Mouse (Mus musculus) heart, postnatal 10 days (tissue): ENCODE data around the gene Tctn1. TPM values are rescaled to one million over a fixed set of nuclear protein-coding genes. Genes with fewer than 3 reads are reported as not detected.

Source experiments
- DNase-seq, 2 experiments: peaks; one replicate each; pipeline ENCODE4 v3.0.0; 2021
- intact Hi-C: fragments of 180-260 bp; cut with DNase I; formaldehyde crosslinking; loops from one replicate; pipeline ENCODE4 v1.15.1; 2025
- total RNA-seq, 2 experiments: library from RNA; stranded (reverse); gene quantifications; 2 replicates each; pipeline ENCODE4 v1.2.3; 2021

Tctn1 gene
- total RNA-seq, 2 experiments from 2014 or later = 5.4 to 5.5 TPM

GRCm38 (mm10) chr5:122286191-122286590 is 21.9 kb upstream of the Tctn1 start:
- no peak for DNase-seq
- intact Hi-C loops = loop anchor here (5.0 kb wide), 1 partner anchor 106 kb away; the partner anchor contains the start of gene Arpc3

DNA sequence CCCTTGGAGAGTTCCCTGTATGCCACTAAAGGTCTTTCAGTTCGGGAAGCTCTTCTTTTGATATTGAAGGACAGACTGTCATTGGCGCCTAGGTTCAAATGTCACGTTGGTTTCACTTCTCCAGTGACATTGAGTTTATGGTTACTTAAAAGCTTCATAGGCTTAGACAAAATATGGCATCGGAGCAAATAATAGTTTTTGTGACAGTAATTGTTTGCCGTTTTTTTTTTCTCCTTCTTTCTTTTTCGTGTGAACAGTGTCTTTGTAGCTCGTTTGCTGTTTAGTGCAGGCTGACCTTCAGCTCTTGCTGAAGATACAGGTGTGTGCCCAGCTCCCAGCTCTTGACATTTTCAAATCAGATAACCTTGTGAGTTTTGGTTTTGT is 21.5 kb upstream of the Tctn1 start:
- intact Hi-C loops = loop anchor here (2.0 to 5.0 kb wide), 2 partner anchors 29 to 107 kb away; partner anchors contain the start of gene Arpc3
- DNase-seq = no peak

- intact Hi-C loops = loop anchor here (2.0 to 5.0 kb wide), 2 partner anchors 30 to 107 kb away; partner anchors contain the start of gene Arpc3
- DNase-seq = peak; percentile 67 to 74
These were observed 20.9 kb upstream of the Tctn1 start for GRCm38 (mm10) chr5:122285029-122285766.

GRCm38 (mm10) chr5:122284183-122285028 is 20.1 kb upstream of the Tctn1 start, which contains the start of gene Pptc7:
TSS of gene Pptc7 (plus strand) at chr5:122284365.
- peak; percentile 91 to 93 for DNase-seq
- intact Hi-C loops = loop anchor here (2.0 to 5.0 kb wide), 2 partner anchors 30 to 108 kb away; partner anchors contain the start of gene Arpc3

GRCm38 (mm10) chr5:122283828-122284182 is 19.5 kb upstream of the Tctn1 start:
- intact Hi-C loops = loop anchor here (2.0 kb wide), 1 partner anchor 31 kb away; no protein-coding TSS in a partner anchor
- DNase-seq = no peak

DNA sequence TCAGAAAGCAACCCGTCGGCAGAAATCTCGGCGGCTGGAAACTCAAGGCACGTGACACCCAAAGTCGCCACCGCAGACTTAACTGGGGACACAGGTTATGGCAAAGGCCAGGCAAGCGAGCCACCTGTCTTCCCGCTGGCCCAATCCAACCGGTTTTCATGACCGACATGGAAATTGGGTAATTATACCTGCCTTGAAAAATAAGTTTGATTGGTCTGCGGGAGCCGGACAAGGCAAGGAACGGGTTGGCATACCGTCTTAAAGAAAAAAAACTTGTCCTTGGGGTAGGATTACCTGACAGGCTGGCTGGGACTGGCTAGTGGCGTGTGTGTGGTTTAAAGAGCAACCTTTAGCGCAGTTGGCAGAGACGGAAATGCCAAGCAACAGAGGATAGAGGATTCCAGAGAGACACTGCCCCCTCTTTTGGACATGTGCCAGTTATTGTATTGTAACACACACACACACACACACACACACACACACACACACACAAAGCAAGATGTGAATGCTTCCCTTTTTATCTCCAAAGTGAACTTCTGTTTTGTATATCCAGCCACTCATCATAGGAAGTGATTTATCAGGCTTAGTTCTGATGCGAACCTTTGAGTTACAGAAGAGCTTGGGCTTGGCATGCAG is 16.7 kb upstream of the Tctn1 start:
- intact Hi-C loops = no loop called here
- DNase-seq = peak in 1 of 2 experiments; percentile 61

- intact Hi-C loops = no loop called here
- DNase-seq = peak in 1 of 2 experiments; percentile 32
These were observed 16.2 kb upstream of the Tctn1 start for GRCm38 (mm10) chr5:122280422-122280826.

- DNase-seq = no peak
- intact Hi-C loops = no loop called here
These were observed 15.7 kb upstream of the Tctn1 start for GRCm38 (mm10) chr5:122279799-122280421.

DNA sequence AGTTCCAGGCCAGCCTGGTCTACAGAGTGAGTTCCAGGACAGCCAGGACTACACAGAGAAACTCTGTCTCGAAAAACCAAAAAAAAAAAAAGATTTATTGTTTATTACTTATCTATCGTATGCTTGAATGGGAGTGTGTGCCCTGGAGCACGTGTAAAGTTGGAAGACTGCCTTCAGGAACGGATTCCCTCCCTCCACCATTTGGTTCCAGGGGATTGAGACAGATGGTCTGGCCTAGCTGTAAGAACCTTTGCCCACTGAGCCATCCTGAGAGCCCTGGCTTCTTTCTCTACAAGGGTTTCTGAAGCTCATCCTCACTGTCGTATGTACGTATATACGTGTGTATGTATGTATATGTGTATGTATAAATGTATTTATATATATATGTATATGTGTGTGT is 14.7 kb upstream of the Tctn1 start:
- DNase-seq = no peak
- intact Hi-C loops = no loop called here

- DNase-seq = peak in 1 of 2 experiments; percentile 24
- intact Hi-C loops = no loop called here
These were observed 10.5 kb upstream of the Tctn1 start for GRCm38 (mm10) chr5:122274785-122275184.

- no peak for DNase-seq
These were observed 8.6 kb upstream of the Tctn1 start for GRCm38 (mm10) chr5:122272821-122273220.

DNA sequence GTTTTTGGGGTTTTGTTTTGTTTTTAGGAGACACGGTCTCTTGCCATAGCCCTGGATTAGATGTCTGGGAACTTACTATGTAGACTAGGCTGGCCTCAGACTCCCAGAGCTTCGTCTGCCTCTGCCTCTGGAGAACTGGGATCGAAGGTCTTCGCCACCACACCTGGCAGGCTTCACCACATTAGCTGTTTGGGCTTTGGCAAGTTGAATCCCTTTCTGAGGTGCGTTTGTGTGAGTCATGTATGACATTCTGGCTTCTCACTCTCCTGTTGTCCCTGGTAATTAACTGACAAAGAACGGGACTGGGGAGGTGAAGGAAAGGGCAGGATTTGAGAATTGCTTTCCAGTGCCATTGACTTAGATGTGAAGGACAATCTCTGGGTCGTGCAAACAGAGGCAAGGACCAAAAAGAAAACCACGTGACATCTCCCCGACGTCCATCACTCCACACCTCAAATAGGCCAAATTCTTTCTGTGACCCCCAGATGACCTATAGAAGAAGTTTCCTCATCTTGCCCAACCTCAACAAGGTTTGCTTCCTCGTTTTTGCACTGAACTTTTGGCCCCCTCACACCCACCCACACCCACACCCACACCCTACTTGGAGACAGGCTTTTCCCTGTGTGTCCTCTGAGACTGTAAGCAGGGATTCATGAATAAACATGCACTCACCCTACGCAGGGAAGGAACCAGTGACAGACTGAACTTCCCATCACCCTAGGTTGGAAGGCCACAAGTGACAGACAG is 4.8 kb upstream of the Tctn1 start:
- intact Hi-C loops = loop anchor here (1.0 to 10.0 kb wide), 4 partner anchors 48 to 376 kb away; partner anchors contain the start of genes Arpc3 and P2rx7

More at GRCm38 (mm10) chr5:122272821-122273220, 8.6 kb upstream of the Tctn1 start:
- intact Hi-C loops = no loop called here

DNA sequence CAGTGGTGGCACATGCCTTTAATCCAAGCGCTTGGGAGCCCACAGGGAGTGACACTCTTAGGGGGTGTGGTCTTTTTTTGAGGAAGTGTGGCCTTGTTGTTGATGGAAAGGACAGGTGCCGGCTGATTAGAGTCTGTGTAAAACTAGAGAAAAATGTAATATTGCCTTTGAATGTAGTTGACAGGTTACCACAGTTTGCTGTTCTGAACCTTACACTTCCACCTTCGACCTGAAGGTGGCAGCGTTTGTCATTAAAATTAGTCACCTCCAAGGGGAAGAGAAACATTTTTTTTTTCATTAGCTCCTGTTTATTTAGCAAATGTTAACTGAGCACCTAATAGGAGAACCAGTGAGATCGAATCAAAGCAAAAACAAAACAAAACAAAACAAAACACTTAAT is 3.6 kb upstream of the Tctn1 start:
- intact Hi-C loops = loop anchor here (1.0 to 10.0 kb wide), 4 partner anchors 49 to 377 kb away; partner anchors contain the start of genes Arpc3 and P2rx7
- peak; percentile 81 to 88 for DNase-seq

More for the DNA sequence above, 4.8 kb upstream of the Tctn1 start:
- no peak for DNase-seq

DNA sequence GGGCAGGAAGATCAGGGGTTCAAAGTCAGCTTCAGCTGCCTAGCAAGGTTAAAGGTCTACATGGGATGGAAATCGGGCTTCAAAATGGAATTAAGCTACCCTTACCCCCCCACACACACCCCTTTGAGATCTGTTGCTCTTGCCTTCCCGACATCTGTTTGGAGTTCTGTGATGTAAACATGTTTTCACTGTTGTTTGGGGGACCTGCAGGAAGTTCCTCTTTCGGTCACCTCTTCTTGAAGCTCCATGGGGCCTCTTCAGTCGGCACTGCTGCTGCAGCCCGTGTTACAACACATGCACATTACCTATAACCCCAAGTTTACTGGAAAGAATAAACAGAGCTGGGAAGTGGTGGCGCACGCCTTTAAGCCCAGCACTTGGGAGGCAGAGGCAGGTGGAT is 2.9 kb upstream of the Tctn1 start:
- intact Hi-C loops = loop anchor here (5.0 to 10.0 kb wide), 2 partner anchors 125 to 378 kb away; partner anchors contain the start of genes Arpc3 and P2rx7
- DNase-seq = no peak

GRCm38 (mm10) chr5:122265942-122266341 is 1.7 kb upstream of the Tctn1 start:
- intact Hi-C loops = loop anchor here (5.0 to 10.0 kb wide), 2 partner anchors 126 to 379 kb away; partner anchors contain the start of genes Arpc3 and P2rx7
- DNase-seq = no peak

DNA sequence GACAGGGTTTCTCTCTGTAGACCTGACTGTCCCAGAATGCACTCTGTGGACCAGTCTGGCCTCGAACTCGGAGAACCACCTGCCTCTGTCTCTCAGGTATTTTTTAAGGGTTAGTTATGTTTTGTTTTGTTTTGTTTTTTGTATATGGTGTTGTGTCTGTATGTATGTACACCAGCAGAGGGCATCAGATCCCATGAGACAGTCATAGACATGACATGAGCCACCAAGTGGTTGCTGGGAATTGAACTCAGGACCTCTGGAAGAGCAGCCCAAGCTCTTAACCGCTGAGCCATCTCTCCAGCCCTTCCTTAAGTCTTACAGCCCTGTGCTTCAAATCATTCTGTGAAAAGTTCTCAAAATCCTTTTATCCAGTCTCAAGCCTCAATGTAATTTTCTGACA is 927 bp upstream of the Tctn1 start:
- no peak for DNase-seq
- intact Hi-C loops = loop anchor here (5.0 to 10.0 kb wide), 2 partner anchors 127 to 380 kb away; partner anchors contain the start of genes Arpc3 and P2rx7

GRCm38 (mm10) chr5:122262104-122262503 is 2.2 kb downstream of the Tctn1 start:
- no peak for DNase-seq
- intact Hi-C loops = loop anchor here (2.0 to 10.0 kb wide), 2 partner anchors 133 to 383 kb away; partner anchors contain the start of gene P2rx7

DNA sequence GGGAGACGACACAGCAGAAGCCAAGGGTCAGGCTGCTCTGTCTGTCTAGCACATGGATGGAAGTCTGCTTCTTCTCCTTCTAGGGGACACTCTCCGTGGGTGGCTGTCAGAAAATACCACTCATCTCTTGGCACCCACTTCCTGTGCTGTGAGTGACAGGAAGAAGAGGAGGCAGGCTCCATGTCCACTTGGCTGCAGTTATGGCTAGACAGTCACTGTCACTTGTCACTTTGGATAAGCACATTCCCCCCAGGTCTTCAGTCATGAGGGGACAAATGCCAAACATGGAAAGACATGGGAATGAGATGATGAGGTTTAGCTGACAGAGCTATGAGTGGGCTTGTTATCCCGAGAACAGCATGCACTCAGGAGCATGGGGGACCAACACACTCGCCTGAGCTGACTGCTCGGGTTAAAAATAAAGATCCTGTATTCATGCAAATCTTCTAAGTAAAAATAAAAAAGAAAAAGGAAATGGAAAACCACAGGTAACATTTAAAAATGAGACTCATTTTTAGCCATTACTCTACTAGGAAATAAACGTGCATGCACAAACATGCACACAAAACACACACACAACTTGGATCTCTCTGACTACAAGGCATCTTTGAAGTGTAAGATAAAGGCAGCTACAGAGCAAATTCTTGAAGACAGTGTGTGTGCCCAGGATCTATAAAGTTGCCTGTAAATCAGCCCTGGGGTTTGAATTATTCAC is 6.1 kb downstream of the Tctn1 start:
- intact Hi-C loops = no loop called here
- DNase-seq = no peak
